Mouse (Mus musculus) gastrocnemius, postnatal 14 days (tissue): Measurements from ENCODE around the gene Osgep. TPM values are rescaled to one million over a fixed set of nuclear protein-coding genes. Genes with fewer than 3 reads are reported as not detected.

ENCODE experiments used
- total RNA-seq, 2 experiments: library from RNA; stranded (reverse); gene quantifications; 2 replicates each; pipeline ENCODE4 v1.2.3; 2021

The Osgep gene
- total RNA-seq, 2 experiments from 2014 or later, result 40.0 to 42.1 TPM

Other genes with a start within 250 kb of the Osgep start
- not detected for gene Olfr747, start 231.7 kb downstream of the Osgep start, total RNA-seq
- not detected for gene Olfr748, start 217.5 kb downstream of the Osgep start, total RNA-seq
- not detected for gene Olfr749, start 179.8 kb downstream of the Osgep start, total RNA-seq
- gene Ttc5, start 139.4 kb downstream of the Osgep start, total RNA-seq, result 10 to 100 TPM; 12.0 to 12.3 TPM
- gene Ccnb1ip1, start 117.2 kb downstream of the Osgep start, total RNA-seq, result under 1 TPM in 1 of 2 experiments, not detected in 1; 0.72 TPM
- gene Parp2, start 117.1 kb downstream of the Osgep start, total RNA-seq, result 1 to 10 TPM; 9.3 to 10.0 TPM
- gene Tep1, start 54.3 kb downstream of the Osgep start, total RNA-seq, result 10 to 100 TPM in 1 of 2 experiments, 1 to 10 TPM in 1; 9.4 to 10.3 TPM
- gene Klhl33, start 27.4 kb downstream of the Osgep start, total RNA-seq, result 100 to 1,000 TPM; 101 to 192 TPM
- gene Apex1, start 75 bp upstream of the Osgep start, total RNA-seq, result 10 to 100 TPM; 32.7 to 33.4 TPM
- 10 to 100 TPM; 12.6 to 16.4 TPM for gene Pip4p1, start 6.0 kb upstream of the Osgep start, total RNA-seq
- 1 to 10 TPM; 4.6 to 6.8 TPM for gene Pnp, start 6.2 kb upstream of the Osgep start, total RNA-seq
- gene Gm49342, start 19.6 kb upstream of the Osgep start, total RNA-seq, result 1 to 10 TPM; 4.6 to 6.6 TPM
- gene Pnp2, start 31.1 kb upstream of the Osgep start, total RNA-seq, result under 1 TPM; 0.29 to 0.49 TPM
- not detected for gene Rnase10, start 82.9 kb upstream of the Osgep start, total RNA-seq
- gene Rnase9, start 117.0 kb upstream of the Osgep start, total RNA-seq, result not detected
- not detected for gene Rnase11, start 125.3 kb upstream of the Osgep start, total RNA-seq
- gene Rnase12, start 132.8 kb upstream of the Osgep start, total RNA-seq, result not detected
- not detected for gene Olfr750, start 149.5 kb upstream of the Osgep start, total RNA-seq
- gene Rnase4, start 166.2 kb upstream of the Osgep start, total RNA-seq, result 10 to 100 TPM; 46.5 to 51.1 TPM
- gene Ang, start 166.3 kb upstream of the Osgep start, total RNA-seq, result 1 to 10 TPM; 3.6 to 3.8 TPM
- gene Eddm3b, start 189.5 kb upstream of the Osgep start, total RNA-seq, result not detected
- gene Rnase6, start 199.0 kb upstream of the Osgep start, total RNA-seq, result under 1 TPM; 0.18 to 0.64 TPM
- gene Rnase1, start 221.9 kb upstream of the Osgep start, total RNA-seq, result not detected
- not detected for gene Rnase2b, start 237.4 kb upstream of the Osgep start, total RNA-seq